Mouse (Mus musculus): ENCODE data around the gene Nol4l.
A peak's percentile ranks its signal among the peaks of the same experiment; 100 is the strongest.

The Nol4l gene

DNA sequence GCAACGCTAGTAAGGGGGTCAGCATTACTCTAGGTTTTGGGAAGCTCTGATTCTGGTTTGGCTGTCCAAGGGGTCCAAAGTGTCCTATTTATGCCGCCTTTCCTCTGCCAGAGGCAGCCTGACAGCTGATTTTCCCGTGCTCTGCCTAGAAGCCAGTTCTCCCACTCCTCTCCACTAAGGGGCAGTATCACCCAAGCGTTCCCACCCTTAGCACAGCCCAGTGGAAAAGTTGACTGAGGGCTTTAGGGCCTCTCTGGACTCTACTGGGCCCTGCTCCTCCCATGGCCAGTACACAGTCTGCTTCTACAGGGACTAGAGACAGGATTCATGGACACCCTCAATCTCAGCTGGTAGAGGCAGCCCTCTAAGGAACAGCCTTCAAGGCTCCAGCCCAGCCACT is 51.2 kb downstream of the Nol4l start:
- DNase-seq, result peak; percentile 95

DNA sequence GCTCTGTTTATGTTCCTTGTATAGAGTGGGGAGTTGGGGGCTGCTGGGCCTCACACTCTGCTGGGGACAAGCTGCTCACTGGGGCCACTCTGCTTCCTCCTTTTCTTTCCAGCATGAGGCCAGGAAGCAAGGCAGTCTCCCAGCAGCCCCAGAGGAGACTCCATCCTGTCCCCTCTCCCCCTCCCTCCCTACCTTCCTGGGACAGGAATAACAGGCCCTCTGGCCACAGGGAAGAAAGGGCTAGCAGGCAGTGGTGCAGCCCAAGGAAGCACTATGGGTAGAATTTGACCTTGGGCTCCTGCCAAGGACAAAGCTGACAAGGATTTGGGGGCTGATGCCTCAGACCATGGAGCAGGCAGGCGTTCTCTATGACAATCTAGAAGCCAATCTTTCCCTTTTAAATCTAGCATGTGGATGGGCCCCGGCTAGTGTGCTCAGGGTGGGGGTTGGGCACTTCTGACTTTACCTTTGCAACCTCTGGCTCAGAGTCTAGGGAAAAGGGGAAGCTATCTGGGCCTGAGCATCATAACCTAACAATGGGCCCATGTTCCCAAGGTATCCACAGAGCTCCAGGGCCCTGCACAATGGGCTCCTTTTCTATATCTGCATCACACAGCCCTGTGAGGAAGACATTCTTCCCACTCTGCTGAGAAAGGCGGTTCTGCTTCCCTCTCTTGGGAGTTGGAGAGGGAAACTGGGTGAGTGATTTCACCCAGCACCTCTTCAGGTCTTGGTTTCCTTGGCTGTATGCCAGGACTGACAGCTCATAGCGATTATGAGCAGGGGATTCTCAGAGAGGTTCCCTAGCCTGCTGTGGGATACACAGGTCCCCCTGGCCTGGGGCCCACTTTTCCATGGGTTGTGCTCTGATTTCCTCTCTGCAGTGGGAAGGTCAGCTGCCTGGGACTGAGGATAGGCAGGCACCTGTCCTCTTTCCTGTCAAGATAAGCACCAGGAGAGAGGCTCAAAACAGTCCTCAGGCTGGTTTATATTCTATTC is 54.4 kb downstream of the Nol4l start:
- peak; percentile 97 for DNase-seq

DNA sequence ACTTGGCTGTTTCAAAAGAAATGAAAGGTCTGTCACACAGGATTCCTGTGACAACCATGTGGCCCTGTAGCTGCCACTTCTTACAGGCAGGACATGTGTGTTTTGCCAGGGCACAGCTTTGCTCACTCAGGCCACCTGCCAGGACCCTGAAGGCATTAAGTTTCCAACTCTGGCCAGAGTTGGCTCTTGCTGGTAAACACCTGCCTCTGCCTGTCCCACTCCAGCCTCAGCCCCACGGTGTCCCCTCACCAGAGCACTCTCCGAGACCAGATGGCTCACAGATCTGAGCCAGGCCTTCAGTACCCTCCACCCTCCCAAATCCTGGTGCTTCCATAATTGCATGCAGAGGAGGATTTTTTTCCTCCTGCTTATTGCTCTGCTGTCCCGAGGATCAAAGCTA is 58.8 kb downstream of the Nol4l start:
- DNase-seq, result no peak

DNA sequence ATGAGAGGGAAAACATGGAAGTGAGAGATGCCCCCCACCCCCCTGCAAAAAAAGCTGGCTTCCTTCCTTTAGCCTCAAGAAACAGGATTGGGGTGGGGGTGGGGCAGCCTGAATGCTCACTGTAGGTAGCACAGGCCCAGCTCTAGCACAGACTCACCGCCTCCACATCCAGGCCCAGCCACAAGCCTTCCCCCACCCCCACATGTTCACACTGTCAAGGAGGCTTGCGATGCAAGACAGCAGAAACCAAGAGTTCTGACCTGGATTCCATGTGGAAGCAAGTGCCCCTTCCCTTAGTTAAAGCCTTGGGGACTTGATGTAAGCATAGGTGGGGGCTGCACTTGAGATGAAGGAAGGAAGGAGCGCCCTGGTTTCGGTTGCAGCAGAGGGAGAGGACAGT is 60.0 kb downstream of the Nol4l start:
- no peak for DNase-seq

DNA sequence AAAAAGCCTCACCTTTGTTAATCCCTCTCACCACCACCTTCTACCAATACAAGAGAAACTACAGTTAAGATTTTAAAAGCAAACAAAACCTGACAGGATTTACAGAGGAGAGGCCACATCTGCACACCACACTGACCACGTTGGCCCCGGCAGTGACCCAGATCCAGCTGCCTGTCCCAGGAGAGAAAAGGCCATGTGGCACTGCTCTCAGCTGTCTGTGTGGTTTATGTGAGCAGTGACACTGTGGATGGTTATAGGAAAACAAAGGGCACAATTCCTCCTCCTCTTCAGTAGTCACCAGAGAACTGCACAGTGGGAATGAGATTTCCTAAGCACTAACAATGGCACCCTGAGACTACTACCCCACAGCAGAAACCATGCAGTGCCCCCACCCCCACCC is 60.5 kb downstream of the Nol4l start:
- DNase-seq, result no peak

DNA sequence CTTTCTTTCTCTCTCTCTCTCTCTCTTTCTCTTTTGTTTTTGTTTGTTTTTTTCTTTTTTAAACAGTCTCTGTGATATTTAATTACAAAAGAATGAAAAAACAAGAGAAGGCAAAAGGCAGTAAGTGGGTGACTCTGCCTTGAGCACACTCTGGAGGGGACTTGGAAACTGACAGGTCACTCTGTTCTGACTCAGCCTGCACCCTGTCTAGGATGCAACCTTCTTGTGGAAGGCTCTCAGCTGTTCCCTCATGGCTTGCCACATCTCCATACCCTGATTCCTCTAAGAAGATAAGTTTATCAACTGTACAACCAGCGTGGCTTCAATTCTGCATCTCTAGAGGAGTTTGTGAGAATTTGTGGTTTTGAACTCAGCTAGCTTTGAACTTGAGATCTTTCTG is 62.4 kb downstream of the Nol4l start:
- DNase-seq, result no peak

DNA sequence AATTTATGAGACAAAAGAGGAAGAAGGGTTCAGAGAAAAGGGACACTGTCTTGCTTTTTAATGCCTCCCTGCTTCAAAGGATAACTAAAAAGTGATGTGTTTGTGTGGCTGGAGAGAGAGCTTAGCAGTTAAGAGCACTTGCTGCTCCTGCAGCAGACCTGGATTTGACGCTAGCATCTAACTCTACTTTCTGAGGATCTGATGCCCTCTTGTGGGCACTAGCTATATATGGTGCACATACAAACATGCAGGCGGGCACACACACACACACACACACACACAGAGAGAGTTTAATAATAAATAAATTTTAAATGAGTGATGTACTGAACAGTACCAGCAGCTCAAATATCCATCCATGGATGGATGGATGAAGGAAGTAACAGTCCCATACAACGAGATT is 66.5 kb downstream of the Nol4l start:
- no peak for DNase-seq

DNA sequence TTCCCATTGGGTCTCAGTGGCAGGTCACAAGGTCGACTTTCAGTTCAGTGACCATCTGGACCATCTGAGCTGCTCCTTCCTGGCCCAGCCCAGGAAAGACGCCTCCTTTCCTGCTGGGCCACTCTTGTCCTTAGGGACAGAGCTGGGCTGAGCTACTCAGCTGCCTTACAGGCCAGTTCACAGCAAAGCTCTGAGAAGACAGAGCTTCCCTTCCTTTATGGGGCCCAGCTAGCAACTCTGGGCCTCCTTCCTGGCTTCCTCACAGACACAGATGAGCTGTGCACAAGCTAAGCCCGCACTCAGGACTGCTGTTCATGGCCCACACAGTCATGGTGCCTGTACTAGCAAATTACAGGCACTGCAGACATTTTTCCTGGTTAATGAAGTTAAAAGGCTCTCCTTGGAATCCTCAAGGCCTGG is 71.7 kb downstream of the Nol4l start:
- DNase-seq, result peak; percentile 98

DNA sequence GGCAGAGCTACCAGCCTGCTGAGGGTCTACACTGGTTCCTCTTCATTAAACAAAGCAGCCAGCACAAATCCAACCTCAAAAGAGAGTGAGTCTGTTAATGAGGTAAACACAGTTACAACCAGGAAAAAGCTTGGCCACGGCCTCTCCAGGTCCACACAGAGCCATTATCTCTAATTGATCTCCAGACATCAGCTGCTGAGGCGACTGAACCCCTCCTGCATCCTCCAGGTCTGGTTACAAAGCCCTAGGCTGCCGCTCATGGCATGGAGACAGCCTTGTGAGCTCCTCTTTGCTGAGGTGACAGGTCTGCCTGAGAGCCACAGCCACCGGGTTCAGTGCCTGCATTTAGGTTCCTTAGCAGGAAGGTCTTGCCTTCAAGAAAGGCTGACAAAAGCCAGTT is 72.3 kb downstream of the Nol4l start:
- DNase-seq, result peak; percentile 93

DNA sequence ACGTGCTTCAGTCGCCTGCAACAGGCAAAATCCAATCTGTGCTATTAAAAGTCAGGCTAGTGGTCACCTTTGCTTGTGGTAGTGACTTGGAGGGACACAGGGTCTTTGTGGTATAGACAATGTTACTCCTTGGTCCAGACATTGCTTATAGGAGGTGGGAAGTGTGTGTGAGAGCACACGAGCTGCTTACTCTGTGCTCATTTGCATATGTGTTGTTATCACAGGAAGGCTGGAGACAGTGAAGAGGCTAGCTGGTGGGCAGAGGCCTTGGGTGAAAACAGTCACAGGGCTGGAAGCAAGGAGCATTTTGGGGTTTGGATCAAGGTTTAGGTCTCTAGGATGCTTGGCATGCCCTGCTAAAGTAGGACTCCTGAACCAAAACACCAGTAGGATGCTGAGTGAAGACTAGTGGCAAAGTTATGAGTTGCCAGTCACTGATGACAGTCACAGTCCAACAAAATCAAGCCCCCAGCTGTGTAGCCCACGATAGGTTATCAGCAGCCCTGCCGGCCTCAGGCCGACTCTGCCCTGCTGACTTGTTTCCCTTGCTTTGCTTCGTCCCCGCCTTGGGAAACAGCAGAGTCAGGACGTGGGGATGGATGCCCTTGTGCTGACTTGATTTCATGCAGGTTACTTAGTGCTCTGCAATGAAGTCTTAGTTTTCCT is 74.8 kb downstream of the Nol4l start:
- DNase-seq, result no peak

DNA sequence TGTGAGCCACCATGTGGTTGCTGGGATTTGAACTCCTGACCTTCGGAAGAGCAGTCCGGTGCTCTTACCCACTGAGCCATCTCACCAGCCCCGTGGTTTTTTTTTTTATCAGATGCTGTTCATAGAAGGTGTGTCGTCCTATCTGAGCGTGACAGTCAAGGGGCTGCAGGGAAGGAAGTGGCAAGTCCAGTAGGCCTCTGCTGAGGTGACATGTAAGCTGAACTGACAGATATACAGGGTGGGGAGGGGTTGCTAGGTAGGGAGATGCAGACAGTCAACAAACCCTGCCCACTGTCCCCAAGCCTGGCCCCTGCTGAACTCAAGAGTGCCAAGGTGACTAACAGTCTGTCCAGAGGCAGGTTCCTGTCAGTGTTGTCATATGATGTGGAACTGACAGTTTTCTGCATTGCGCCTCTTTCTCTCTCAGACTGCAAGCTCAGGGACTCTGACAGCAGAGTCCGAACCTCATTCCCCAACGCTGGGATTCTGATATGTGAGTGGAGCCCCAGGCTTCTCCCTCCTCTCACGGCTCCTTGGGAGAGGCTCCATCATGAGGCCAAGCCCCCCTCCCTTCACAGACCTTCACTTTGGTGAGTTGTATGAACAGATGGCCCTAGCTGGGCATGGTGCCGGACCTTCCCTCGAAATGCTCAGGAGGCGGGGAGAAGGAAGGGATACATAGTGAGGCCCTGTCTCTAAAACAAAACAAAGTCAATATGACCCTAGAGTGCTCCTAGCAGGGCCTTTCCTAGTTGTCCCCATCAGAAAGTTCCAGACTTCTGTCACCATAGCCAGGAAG is 75.6 kb downstream of the Nol4l start:
- DNase-seq, result no peak

DNA sequence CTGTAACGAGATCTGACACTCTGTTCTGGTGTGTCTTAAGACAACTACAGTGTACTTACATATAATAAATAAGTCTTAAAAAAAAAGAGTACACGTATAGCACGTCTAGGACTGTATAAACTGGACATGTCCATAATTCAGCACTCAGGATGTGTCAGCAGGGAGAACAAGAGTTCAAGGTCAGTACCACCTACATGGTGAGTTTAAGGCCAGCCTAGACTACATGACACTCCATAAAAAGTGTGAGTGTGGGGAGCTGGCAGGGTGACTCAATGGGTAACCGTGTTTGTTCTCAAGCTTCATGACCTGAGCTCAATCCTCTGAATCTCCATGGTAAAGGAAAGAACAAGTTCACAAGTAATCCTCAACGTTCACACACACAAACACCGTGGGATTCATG is 81.3 kb downstream of the Nol4l start:
- DNase-seq, result no peak

DNA sequence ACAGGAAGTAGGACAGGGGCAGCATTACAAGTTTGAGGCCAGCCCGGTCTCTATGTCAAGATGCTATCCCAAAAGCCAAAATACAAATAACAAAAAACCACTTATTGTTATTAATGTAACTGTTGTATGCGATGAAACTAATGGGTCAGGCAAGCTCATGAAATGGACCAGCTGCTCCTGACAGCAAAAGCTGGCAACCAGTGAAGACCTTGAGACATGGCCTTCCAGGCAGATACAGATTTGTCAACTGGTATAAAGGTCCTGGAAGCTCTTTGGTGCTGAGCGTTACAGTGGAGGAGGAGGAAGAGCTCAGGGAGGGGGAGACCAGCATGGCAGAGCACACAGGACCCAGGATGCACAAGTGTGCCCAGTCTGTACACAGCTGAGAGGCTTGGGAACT is 82.1 kb downstream of the Nol4l start:
- no peak for DNase-seq

DNA sequence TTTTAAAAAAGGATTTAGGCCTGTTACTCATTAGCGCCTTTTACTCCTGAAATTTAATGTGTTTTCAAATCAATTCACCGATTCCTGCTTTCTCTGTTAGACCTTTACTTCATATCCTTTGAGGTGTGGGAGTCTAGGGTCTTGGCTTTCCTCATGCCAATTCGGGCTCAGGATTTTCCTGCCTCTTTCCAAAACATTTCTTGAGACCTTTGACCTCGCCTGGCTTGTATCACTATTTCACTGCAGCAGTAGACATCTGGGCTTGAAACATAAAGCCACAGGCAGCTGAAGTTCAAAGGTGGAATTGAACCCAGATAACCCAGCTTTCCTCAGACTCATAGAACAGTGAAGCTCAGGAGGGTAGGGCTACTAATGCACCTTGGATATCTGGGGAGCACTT is 83.3 kb downstream of the Nol4l start:
- DNase-seq, result no peak

DNA sequence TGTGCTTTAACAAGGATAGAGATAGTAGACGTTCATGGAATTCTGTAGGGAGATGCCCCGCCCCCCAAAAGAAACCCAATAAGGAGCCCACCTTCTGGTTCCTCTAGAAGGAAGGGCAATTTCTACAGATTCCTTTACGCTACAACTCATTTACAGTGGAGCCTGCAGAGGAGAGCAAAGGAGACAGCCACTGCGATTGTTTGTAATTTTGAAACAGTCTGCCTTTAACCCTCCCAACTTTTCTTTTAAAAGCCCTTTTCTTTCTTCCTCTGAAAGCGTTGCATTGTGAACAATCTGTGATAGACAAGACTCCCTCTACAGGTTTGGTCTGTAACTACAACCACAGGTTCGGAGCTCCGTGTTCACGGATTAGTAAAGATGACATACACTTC is 83.8 kb downstream of the Nol4l start:
- DNase-seq, result no peak

DNA sequence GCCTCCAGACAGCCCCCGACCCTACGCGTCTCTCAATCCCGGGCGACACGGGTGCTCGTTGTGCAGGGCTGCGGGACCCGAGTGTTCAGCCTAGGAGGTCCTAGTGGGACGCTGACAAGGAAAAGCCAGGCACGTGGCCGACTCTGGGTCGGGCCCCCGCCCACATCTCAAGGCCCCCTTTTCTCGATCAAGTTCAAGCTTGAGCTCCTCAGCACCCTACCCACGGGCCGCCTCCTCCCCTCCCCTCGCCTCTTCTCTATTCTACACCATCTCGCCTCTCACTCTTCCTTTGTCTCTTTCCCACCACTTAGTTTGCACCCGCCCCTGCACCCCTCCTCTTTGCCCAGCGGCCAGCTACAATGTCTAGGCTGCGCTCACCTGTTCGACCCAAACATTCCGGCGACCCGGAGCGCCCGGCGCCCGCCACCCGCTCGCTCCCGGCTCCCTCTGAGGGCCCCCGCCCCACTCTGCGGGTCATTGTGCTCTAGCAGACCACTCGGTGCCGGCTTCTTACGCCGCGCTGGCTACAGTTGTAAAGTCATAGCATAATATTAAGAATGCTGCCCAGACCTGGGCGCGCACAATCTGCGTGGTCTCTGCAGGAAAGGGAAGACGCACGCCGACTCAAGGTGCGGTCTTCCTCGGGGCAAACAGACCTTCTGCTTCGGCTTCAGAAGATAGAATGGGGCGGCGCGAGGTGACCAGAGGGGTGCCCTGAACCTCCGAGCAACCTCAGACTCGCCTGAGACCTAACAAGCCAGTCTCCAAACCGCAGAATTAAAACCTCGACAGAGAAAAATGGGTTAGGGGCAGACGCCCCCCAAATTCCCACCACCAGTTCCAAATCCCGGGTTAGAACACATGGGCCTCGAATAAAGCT is 84.4 kb downstream of the Nol4l start:
- peak; percentile 93 for DNase-seq

DNA sequence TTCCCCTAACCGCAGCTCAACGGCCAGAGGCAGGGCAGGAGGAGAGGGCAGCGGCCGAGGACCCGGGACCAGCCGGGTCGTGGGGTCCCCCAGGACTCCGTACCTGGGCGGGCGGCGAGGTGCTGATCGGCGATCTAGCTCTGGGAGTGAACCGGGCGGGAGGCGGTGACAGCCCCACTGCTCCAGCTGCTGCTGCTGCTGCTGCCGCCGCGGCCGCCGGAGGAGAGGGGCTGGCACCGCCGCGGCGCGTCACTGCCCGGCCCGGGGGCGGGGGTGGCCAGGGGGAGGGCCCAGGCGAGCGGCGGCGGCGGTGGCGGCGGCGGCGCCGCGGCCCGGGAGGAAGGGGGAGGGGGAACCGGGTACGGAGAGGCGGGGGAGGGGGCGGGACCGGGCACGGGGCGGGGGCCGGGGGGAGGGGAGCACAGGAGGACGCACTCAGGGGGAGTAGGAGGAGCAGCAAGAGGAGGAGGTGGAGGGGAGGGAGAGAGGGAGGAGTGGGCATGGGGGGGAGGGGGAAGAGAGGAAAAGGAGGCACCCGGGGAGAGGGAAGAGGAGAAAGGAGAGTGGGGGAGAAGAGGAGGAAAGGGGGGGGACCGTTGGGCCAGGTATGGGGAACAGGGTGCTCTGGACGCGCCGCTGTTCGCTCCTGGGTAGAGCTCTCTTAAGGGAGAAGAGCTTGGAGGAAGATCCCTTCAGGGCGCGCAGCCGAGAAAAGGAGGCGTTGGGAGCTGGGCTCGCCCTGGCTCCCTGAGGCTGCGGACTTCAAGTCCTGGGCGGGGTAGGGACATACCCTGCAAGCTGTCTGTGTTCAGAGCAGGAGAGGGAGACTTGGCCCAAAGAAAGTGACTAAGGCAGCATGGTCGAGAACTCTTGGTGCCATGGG is 85.3 kb downstream of the Nol4l start:
- DNase-seq, result peak; percentile 98

DNA sequence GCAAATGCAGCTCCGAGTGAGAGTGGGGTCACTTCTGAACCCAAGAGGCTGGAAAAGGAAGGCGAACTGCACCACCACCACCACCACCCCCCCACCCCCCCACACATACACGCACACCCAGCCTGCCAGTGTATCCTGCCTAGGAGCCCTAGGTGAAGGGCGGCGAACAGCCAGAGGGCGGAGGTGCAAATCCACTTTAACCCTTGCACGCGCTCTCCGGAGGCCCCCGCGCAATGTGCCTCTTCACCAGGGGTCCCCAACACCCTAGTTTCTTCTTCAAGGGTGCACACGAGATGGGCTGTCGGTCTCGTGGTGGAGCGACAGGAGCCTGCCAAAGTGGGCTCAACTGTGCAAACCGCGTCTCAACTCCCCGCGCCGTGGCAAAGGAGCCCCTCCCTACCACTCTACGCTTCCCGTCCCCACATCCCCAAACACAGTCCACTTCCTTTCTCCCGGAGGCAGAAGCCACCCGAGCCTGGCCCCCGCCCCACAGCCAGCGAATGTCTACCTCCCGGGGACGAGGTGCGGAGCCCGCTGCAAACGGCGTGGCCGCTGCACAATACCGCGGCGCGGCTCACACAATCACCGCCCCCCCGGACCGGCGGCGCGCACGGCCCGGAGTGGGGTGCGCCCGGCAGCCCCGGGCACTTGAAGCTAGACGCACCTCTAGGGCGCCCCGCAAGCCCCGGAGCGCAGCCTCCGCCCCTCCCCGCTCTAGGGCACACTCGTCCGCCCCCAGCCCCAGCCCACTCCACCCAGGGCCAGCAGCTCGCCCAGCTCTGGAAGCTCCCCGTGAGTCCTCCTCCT is 86.1 kb downstream of the Nol4l start:
- peak; percentile 97 for DNase-seq

DNA sequence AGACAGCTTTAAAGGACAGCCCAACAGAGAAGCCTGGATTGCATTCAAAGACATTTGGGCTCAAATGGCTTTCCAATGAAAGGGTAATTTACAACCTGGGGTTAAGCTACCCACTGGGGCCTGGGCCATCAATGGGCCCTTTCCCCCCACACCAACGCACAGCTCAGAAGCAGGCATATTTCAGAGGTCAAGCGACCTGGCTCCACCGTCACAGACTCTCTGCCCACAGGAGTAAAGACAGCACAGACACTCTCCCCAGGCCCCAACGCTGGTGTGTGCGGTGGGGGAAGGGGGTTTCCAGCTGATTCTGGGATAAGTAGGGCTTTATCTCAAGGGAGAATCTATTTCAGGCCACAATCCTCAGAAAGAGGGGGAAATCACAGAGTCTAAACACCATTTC is 87.1 kb downstream of the Nol4l start:
- DNase-seq, result no peak

DNA sequence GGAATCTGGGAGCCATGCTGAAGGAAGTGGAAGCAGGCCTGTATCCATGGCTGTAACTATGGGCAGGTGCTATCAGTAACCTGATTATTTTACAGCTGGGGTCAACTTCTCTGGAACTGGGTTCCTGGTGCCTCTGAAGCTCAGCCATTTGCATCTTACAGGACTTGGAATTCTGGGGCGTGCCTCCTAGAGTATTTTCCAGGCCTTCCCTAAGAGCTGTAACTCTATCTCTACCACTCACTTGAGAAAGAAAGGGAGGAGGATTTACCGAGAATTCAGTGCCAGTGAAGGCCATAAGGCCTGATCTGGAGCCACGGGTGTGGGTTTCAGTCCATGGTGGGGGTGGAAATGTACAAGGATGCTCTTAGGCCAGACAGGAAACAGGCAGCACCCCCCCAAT is 88.5 kb downstream of the Nol4l start:
- DNase-seq, result no peak

DNA sequence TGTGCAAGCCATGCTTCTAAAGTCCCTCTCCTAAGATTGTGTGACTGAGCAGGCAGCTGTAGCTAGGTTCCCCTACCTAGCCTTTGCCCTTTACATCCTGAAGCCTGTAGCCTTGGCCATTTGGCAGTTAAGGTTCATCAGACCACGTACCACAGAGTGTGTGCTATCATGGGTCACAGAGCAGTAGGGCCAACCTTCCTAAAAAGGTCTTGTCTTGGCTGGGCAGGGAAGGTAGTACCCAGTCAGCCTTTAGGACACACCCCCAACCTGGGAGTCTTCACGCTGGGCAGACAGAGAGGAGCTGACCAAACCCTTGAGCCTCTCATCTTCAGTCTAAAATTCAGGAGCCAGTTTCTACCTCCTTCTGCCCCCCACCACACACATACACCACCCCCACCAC is 89.0 kb downstream of the Nol4l start:
- DNase-seq, result no peak
